Mouse (Mus musculus) gastrocnemius, postnatal 14 days (tissue): ENCODE measurements around the gene Zc2hc1c. TPM values are rescaled to one million over a fixed set of nuclear protein-coding genes. Genes with fewer than 3 reads are reported as not detected.

Source experiments
- DNase-seq: peaks from one replicate; pipeline ENCODE4 v3.0.0; 2021; ENCODE audit warnings: mixed read lengths
- intact Hi-C: fragments of 180-260 bp; cut with DNase I; formaldehyde crosslinking; loops from one replicate; pipeline ENCODE4 v1.15.1; 2025; ENCODE audit warnings: low total_unique reads
- microRNA-seq, 2 experiments: library from miRNA; unstranded; fragments of <30 nt; microRNA quantifications; one replicate each; pipeline ENCODE4 v1.2.0; 2021
- total RNA-seq, 2 experiments: library from RNA; stranded (reverse); gene quantifications; 2 replicates each; pipeline ENCODE4 v1.2.3; 2021

Zc2hc1c gene
- total RNA-seq, 2 experiments from 2014 or later, result 0.59 to 0.89 TPM

DNA sequence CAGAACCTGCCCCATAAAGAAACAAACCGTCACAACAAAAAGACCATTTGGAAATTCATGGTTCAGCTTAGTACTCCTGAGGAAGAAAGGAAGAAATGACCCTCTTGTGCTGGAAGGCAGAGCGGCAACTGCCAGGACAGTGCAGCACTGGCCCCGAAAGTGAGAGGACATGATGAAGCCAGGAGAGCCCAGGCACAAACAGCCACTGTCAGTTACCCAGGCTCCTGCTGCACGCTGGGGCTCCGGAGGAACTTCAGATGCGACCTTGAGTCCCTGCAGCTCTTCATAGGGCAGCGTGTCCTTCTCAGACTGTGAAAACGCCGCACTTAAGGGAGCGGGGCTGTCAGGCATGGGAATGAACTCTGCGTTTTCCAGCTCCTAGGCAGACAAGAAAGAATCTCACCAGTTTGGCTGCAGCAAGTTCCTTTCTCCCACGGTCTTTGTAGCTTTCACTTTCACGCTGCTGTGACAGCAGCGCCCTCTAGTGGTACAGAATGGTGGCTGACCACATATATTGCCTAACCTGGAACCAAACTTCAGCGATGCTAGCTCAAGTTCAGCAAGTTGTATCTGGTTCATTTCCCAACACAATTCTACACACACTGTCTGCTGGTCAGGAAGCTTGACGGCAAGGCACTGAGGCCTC, 17.0 kb downstream of the Zc2hc1c start:
- intact Hi-C loops, result loop anchor here (5.0 kb wide), 1 partner anchor 163 kb away; no protein-coding TSS in a partner anchor
- DNase-seq, result peak; percentile 78

- intact Hi-C loops, result loop anchor here (5.0 kb wide), 1 partner anchor 166 kb away; no protein-coding TSS in a partner anchor
- DNase-seq, result no peak
Measured at GRCm38 (mm10) chr12:85308651-85309050, 20.3 kb downstream of the Zc2hc1c start.

DNA sequence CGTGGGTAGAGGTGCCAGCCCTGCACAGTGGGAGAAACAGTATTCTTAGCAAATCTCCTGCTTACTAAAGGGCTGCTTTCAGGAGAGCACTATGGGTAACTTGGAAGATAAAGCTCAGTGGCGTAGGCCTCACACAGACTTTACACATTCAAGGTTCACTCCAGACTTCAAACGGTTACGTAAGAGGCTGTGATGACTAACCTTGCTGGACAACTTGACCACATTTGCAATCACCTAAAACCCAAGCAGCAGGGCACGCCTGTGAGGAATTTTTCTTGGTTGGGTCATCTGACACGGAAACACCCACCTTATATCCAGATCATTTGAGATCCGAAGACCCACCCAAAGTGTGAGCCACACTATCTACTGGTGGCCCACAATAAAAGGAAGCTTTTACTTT, 41.8 kb downstream of the Zc2hc1c start:
- no peak for DNase-seq
- intact Hi-C loops, result no loop called here

GRCm38 (mm10) chr12:85337567-85338311, 49.3 kb downstream of the Zc2hc1c start:
- intact Hi-C loops, result no loop called here
- DNase-seq, result no peak

DNA sequence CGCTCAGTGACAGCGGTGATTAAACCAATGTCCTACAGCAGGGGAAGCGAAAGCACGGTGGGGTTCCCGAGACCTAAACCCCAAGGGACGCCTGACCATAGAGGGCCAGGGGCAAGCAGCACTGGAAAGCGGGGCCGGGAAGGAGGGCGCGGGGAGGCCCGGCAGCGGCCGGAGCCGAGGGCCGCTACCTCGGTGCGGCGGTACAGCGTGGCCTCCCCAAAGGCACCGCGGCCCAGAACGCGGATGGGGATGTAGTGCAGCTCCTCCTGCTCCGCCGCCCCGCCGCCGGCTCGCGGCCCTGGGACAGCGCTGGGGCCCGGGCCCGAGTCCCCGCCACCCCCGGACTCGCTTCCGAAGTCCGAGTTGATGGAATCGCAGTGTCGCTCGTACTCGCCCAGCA, 50.4 kb downstream of the Zc2hc1c start:
- intact Hi-C loops, result no loop called here
- peak; percentile 26 for DNase-seq

DNA sequence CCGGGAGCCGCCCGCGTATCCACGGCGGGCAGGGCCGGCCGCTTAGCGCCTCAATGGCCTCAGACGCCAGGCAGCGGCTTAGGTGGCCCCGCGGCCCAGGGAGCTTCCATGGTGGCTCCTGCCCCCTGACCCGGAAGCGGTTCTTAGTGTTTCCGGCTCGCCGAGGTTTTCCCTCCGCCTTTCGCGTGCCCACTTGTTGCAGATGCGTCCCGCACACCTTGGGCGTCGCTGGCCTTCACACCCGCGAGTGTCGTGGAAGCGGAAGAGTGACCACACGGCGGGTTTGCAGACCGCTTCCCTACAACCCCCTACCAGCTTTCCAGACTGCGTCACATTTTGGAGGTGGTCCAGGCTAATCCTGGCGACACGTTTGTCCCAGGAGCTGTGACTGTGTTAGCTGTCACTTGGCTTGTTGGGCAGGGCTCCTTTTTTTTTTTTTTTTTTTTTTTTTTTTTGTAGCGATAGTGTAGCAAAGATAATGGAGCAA, 50.9 kb downstream of the Zc2hc1c start, which contains the start of gene Nek9:
TSS of gene Nek9 (minus strand) at position 120 of the 487 bp plus-strand sequence.
- intact Hi-C loops, result no loop called here
- DNase-seq, result peak; percentile 94

- DNase-seq, result no peak
- intact Hi-C loops, result no loop called here
Measured at GRCm38 (mm10) chr12:85339947-85340346, 51.6 kb downstream of the Zc2hc1c start.

DNA sequence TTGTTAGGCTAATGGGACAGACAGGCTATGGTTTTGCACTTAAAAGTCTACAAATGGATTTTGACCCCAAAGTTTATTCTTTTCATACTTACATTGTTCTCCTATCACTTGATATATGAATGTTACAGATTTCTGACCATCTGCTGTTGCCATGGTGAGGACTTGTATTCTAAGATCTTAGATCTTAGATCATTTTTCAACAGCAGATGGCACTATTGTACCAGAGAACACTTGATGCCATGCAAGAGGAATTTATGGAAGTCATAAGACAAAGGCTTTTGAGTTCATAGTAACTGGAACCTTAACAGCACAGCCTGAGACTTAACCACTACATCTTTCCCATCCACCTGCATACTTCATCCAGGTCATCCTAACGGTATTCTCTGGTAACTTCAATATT, 52.7 kb downstream of the Zc2hc1c start:
- intact Hi-C loops, result no loop called here
- DNase-seq, result no peak

- DNase-seq, result no peak
Measured at GRCm38 (mm10) chr12:85342310-85342709, 53.9 kb downstream of the Zc2hc1c start.

GRCm38 (mm10) chr12:85344252-85344651, 55.9 kb downstream of the Zc2hc1c start:
- DNase-seq, result no peak
- intact Hi-C loops, result loop anchor here (2.0 kb wide), 1 partner anchor 143 kb away; no protein-coding TSS in a partner anchor

More at GRCm38 (mm10) chr12:85342310-85342709, 53.9 kb downstream of the Zc2hc1c start:
- intact Hi-C loops, result no loop called here

GRCm38 (mm10) chr12:85345559-85345958, 57.2 kb downstream of the Zc2hc1c start:
- no peak for DNase-seq
- intact Hi-C loops, result loop anchor here (2.0 to 5.0 kb wide), 2 partner anchors 141 to 317 kb away; no protein-coding TSS in a partner anchor

GRCm38 (mm10) chr12:85346374-85346773, 58.0 kb downstream of the Zc2hc1c start:
- intact Hi-C loops, result loop anchor here (5.0 kb wide), 1 partner anchor 316 kb away; no protein-coding TSS in a partner anchor
- DNase-seq, result no peak

DNA sequence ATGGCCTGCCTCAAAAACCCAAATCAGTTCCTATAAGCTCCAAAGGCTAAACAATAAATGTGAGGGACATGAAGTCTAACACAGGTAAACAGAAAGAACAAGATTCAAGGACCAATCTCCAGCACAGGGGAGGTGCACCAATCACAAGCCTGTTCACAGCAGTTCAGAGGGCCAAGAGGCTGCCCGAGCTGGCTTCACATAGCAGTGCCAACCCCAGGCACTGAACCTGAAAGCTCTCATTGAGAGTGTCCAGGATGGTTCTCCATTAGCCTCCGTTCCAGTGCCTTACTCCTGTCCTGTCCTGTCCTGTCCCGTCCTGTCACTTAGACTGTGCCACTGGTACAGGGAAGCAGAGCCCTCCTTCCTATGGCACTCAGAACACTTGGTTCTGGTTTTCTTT, 58.8 kb downstream of the Zc2hc1c start:
- intact Hi-C loops, result loop anchor here (5.0 kb wide), 1 partner anchor 315 kb away; no protein-coding TSS in a partner anchor
- no peak for DNase-seq

- intact Hi-C loops, result loop anchor here (5.0 kb wide), 1 partner anchor 314 kb away; no protein-coding TSS in a partner anchor
- DNase-seq, result no peak
Measured at GRCm38 (mm10) chr12:85348338-85348737, 59.9 kb downstream of the Zc2hc1c start.

Small RNA genes within 50 kb of the gene (microRNA-seq; reads per million reads assigned to microRNA genes)
- gene Mir6938, result 0 to 0.32 reads per million in 2 experiments

Other genes starting within 250 kb of the Zc2hc1c start
- gene Prox2, start 177.8 kb upstream of the Zc2hc1c start, total RNA-seq, result 1 to 10 TPM; 2.1 to 2.2 TPM
- gene Dlst, start 177.8 kb upstream of the Zc2hc1c start, total RNA-seq, result 100 to 1,000 TPM; 291 to 372 TPM
- gene Rps6kl1, start 137.3 kb upstream of the Zc2hc1c start, total RNA-seq, result under 1 TPM; 0.51 to 0.89 TPM
- gene Pgf, start 110.8 kb upstream of the Zc2hc1c start, total RNA-seq, result 1 to 10 TPM; 2.2 to 2.3 TPM
- gene Eif2b2, start 69.1 kb upstream of the Zc2hc1c start, total RNA-seq, result 10 to 100 TPM; 75.6 to 77.1 TPM
- gene Mlh3, start 18.0 kb upstream of the Zc2hc1c start, total RNA-seq, result 1 to 10 TPM; 6.6 to 8.6 TPM
- gene Acyp1, start 153 bp upstream of the Zc2hc1c start, total RNA-seq, result 10 to 100 TPM; 26.2 to 27.3 TPM
- 10 to 100 TPM; 47.7 to 51.9 TPM for gene Nek9, start 50.8 kb downstream of the Zc2hc1c start, total RNA-seq
- gene Tmed10, start 86.3 kb downstream of the Zc2hc1c start, total RNA-seq, result 100 to 1,000 TPM; 130 to 135 TPM
- gene Fos, start 185.3 kb downstream of the Zc2hc1c start, total RNA-seq, result 1 to 10 TPM; 7.6 to 8.9 TPM